Mouse (Mus musculus) T-helper 2 cell (primary cell): ENCODE measurements around the gene Trpm3.

Experiments
- in situ Hi-C: fragments of 300-600 bp; cut with MboI, MseI; formaldehyde crosslinking; loops from one replicate; pipeline ENCODE4 v1.15.1; 2025; ENCODE audit warnings: high pct_unique_total_duplicates

Gene Trpm3

DNA sequence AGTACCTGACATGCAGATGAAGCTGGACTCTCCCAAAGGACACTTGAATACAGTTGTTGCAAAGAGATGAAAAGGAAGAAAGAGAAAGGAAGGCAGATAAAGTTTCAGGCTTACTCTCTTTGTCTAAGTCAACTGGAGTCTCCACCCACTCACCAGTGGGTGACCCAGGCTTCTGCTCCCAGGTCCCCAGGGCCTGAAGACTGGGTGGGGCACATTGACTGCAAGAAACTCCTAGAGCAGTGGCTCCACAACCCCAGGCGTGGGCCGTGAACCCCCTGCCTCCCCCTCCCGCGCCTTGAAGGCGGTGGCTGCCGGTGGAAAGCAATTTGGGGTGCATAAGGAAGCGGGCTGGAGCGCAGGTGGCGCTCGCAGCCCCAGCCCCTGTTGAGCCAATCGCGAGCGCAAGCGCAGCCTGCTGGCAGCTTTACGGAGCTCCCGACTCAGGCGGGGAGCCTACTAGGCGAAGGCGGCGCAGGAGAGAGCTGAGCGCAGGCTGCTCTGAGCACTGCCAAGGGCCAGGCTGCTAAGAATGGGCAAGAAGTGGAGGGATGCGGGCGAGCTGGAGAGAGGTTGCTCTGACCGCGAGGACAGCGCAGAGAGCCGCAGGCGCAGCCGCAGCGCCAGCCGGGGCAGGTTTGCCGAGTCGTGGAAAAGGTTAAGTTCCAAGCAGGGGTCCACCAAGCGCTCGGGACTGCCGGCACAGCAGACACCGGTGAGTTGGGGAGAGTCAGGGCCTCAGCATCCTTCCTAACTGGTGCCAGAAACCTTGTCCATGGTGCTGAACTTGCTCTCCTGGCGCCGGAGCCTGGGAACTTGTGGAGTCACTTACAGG lies at the start of gene Trpm3:
Trpm3 (plus strand) TSS at position 457 of the 832 bp plus-strand sequence.
- in situ Hi-C loops: no loop called here

DNA sequence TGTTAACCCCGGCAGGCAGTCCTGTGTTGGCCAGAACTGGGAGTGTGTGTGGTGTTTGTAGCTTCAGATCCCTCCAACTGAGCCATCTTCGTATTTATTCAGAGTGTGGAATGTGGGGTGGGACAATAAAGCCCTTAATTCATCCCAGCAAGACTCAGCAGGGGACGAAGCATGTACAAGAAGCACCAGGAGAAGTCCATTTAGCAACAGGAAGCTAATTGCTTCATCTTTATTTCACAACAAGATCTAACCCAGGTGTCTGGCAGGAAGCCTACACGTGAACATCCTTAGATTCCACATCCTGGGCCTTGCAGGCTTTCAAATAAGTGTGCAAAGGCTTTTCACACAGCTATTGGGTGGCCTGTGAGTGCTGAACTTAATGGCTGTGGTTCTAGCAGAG lies 38.3 kb upstream of the Trpm3 start:
- in situ Hi-C loops: no loop called here

DNA sequence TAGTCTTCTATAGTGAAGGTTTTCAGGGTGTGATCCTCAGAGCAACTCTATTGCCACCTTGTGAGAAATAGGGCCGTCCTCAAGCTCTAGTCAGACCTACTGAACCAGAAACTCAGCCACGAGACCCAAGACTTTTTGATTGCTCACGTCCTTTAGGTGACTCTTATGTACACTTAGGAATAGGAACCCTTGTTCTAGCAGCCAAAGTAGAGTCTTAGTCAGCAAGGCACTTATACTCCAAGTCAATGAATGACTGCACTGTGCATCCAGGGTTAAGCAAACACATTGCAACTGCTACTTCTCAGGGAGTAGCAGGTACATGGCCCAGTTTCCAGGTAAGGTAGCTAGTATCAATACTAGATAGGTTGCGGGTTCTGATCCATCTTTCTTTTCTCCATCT lies 35.0 kb upstream of the Trpm3 start:
- in situ Hi-C loops: no loop called here

DNA sequence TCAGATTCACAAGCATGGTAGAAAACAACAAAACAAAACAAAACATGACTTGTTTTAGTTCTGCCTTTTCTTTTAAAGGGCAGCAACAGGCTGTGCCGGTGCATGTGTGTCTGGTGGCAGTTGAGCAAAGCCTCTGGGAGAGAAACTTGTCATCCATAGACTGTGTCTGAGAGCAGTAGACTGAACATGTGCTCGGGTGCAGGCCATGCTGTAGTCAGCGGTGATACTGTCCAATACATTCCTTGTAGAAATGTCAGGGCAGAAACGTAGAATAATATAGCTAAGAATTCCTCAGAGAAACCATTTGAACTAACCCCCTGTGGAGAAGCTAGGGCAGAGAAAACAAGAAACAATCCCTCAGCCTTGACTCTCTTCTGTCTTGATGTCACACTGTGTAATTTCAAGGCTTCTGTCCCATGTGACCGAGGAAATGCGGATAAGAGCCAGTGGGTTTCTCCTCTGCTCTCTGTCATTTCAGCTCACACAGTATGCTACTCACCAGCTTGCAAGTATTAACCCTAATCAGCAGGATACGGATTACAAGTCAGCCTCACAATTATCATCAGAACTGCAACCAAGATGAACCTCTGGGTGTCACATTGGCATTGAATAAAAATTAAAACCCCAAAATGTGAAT lies 33.9 kb upstream of the Trpm3 start:
- in situ Hi-C loops: no loop called here

DNA sequence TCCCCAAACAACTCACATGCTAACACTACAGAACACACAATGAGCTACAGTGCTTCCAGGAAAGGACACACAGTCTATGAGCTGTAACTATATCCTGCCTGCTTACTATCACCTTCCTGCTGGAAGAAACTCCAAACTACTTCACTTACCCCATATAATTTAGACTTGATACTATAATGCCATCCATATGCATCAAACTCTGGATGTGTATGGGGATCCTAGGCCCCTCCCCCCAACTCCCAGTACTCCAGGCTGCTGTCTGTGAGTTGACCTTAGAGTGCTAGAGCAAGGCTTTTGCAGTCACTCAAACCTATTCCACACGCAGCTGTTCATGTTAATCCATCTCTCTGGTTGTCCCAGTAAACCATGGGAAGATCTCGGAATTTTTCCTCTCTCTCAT lies 33.2 kb upstream of the Trpm3 start:
- in situ Hi-C loops: no loop called here

DNA sequence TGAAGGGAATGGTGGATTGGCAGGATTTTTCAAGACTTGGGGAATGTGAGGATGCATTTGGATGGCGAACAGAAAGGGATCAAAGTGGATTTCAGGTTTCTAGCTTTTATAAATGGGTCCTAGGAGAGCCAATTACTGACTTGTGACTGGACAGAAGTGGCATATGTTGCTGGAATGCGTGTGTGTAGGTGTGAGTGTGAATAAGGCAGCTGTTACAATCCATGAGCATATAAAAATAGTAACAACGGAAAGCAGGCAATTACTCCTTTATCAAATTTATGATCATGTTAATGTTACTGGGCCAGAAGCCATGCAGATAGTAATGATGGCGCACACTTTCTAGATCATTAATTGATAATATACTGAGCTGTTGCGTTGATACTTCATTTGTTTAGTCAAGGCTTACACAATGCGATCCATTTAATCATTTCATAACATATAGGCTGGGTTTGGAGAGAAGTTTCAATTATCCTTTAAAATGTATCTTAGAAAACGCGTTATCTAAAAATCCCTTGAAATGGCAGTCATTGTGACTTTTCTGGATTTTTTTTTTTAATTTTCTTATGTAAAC lies 29.9 kb upstream of the Trpm3 start:
- in situ Hi-C loops: no loop called here

DNA sequence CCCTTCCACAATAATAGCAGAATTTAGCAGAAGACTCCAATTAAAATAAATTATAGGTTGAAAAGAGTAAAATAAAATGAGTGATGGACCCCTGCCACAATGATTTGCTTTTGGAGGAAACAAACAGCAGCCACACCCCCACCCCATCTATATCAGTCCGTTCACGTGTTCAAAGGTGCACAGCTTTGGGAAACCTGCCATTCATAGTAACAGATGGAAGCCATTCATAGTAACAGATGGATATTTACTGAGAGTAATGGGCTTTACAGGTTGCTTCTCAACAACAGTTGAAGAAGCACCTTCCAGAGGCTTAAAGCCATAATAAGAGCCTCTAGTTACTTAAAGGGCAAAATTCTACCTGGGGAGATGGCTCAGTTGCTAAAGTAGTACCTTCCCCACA lies 17.9 kb upstream of the Trpm3 start:
- in situ Hi-C loops: no loop called here

DNA sequence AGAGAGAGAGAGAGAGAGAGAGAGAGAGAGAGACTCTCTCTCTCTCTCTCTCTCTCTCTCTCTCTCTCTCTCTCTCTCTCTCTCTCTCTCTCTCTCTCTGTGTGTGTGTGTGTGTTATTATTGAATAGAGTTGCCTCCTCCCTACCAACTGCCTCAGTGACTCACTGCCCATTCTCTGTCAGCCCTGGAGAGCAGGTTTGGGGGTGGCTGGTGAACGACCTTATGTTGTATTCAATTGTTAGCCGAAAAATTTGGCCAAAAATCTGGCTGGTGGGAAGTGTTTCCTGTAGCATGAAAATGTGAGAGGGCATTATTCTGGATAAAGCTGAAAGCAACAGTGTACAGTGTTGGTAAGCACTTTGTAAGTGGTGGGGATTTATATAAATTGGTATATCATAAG lies 17.2 kb upstream of the Trpm3 start:
- in situ Hi-C loops: no loop called here

DNA sequence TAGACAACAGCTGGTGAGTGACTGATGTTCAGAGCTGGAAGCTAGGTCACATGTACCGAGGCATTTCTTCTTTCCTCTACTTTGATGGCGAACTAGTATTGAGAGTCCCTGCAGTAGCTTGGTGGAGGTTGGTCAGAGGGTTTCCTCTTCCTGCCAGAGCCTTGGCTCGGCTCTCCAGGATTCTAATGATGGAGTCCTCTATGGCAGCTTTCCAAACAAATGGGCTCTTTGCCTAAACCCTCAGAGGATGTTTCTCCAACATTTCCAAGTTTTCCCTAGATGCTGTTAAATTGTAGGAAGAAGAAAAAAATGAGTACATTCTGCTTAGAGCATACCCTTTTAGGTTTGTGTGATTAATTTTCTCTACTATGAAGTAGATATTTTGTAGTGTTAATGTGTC lies 6.2 kb upstream of the Trpm3 start:
- in situ Hi-C loops: no loop called here

DNA sequence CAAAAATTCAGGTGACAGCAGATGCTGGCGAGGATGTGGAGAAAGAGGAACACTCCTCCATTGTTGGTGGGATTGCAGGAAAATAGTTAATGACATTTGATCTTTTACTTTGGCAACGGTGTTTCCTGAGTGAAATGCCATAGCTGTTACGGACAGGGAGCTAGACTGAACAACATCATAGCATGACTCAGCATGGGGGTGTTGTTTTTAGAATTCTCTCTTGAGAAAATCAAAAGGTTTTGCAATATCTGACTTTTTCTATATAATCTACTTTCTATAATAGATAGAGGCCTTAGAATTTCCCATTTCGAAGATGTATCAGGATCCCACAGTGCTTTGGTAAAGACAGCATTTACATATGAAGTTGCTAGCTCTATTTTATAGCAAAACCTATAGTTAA lies 39.7 kb downstream of the Trpm3 start:
- in situ Hi-C loops: no loop called here

DNA sequence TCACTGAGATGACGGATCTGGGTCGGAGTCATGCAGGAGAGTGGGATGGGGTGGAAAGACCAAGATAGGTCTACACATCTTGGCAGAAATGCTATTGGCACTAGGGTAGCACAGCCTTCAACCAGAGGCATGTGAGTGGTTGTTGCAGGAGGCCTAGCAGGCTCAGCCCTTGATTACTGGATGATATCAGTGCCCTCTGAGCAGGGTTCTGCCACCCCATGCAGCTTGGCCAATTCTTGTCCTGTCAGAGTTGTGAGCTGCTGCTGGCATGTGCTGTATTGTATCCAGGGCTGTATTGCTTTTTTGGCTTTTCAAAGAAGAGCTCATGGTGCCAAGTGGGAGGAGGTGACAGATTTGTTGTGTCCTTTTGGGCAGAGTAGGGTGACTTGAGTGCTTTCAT lies 40.2 kb downstream of the Trpm3 start:
- in situ Hi-C loops: no loop called here

DNA sequence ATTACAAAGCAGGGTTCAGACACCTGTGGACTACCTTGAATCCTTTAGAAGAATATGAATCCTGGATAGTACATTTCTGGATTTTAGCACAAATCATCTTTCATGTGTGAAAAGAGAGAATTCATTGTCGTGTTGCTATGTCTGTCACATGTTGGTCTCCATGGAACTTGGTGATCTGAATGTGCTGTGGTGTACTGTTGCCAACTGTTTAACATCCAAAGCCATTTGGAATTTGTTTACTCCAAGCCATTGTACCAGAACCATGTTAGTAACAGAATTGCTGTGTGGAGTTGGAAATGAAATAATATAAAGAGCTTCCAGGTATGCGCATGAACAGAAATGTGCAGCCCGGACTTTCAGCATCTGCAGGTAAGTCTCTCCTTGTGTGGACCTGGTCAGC lies 41.3 kb downstream of the Trpm3 start:
- in situ Hi-C loops: no loop called here

DNA sequence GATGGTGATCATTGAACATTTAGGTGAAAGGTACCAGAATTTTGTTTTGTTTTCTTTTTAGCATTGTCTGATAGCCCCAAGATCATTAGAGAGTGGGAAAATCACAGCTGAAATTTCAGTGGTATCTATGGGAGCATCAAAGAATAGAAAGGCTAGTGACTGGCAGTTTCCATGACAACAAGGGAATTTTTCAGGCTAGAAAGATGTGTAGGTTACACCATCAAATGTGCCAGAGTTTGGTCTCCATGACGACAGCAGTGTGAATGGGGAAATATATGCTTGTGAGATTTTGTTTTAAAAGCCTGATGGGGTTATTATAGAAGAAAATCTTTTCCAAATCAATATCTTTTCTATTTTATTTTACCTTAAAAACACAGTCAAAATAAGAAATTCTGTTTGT lies 50.9 kb downstream of the Trpm3 start:
- in situ Hi-C loops: no loop called here

DNA sequence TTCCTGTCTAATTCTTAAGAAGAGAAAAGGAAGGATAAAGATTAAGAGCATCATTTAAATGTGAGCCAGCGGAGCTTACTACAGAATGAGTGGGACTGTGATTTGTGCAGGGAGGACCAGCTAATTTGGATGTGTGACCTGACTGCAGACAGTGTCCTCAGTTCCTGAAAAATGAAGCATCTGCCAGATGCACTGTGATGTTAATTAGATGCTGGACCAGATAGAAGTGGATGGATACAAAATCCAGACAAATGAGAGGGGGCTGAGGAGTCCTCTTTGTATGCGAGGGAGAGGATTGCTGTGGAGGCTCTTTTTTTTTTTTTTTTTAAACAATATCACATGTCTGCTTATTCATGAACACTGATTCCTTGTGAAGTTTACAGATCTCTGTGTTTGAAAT lies 83.7 kb downstream of the Trpm3 start:
- in situ Hi-C loops: no loop called here

DNA sequence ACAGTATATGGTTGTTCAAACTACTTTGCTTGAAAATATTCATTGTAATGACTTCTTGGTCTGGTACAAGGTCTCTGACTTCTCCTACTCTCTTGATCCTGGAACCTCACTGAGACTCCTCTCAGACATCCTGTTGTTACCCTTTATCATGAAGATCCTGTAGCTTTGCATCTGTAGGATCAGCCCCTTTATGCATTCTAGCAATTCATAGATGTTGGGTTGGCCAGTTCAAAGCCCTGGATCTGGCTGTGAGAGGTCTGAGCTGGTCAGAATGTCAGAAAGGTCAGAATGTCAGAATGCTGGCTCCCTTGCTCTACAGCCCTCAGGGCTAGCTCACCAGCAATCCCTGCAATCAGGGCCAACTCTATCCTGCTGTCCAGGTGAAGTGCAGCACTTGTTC lies 95.3 kb downstream of the Trpm3 start:
- in situ Hi-C loops: loop anchor here (10.0 kb wide), 1 partner anchor 1989 kb away; no protein-coding TSS in a partner anchor

DNA sequence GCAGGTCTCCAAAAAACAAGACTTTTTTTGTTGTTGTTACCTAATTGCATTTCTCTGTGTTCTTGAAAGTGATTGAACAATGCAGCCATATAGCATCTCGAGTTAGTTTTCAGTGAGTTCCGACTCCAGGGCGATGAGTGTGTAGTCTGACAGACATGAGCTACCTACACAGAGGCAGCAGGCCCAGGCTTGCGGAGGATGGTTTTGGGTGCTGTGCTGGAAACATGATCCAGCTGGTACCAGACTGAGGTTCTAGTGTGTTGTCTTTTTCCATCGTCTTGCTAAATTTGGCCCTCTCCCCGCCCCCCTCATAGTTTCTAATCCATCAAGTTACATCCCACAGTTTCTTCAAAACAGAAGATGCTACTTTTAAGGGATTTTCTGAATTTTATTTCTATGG lies 110.2 kb downstream of the Trpm3 start:
- in situ Hi-C loops: no loop called here

DNA sequence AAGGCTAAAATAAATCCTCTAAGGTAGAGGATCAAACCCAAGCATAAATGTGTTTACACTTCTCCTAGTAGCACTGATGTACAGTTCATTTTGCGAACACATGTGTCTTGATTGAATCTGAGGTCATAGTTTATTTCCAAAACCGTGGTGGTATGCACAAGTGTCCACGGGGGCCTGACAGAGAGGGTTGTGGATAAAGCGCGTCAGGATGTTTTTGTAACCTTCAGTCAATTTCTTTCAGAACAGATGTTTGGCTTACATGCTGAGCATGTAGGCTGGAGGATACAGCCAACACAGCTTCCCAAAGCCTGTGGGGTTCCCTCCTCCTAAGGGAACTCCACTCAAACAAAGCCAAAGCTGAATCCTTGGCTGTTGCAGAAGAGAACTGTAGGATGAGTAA lies 134.1 kb downstream of the Trpm3 start:
- in situ Hi-C loops: no loop called here

DNA sequence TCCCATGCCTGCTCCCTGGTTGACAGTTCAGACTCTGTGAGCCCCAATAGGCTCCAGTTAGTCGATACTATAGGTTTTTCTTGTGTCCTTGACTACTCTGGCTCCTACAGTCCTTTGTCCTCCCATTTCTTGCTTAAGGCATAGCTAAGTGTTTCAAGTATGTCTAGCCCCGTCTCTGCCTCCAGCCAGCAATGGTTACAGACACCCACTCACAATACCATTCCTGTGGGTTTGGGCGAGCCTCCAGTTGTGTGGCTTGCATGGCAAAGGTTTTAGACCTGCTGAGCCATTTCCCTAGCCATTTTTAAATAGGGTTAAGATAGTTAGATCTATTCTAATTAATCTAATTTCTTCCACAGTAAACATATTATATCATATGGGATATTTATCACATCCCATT lies 145.8 kb downstream of the Trpm3 start:
- in situ Hi-C loops: loop anchor here (25.0 kb wide), 1 partner anchor 897 kb away; no protein-coding TSS in a partner anchor

DNA sequence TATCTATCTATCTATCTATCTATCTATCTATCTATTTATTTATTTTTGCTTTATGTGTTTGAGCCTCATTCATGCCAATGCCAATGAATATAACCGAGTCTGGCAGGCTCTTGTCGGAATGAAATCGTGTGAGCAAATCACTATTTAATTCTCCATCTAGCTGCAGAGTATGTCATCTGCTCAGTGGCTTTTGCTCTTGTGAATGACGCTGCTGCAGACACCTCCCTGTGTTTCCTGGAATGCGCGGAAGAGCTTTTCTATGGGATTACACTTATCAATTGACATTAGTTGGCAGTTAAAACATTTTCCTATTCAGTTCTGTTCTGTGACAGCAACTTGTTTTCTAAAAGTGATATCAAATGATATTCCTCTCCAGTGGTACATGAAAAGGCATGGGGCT lies 153.8 kb downstream of the Trpm3 start:
- in situ Hi-C loops: loop anchor here (25.0 kb wide), 1 partner anchor 905 kb away; no protein-coding TSS in a partner anchor

DNA sequence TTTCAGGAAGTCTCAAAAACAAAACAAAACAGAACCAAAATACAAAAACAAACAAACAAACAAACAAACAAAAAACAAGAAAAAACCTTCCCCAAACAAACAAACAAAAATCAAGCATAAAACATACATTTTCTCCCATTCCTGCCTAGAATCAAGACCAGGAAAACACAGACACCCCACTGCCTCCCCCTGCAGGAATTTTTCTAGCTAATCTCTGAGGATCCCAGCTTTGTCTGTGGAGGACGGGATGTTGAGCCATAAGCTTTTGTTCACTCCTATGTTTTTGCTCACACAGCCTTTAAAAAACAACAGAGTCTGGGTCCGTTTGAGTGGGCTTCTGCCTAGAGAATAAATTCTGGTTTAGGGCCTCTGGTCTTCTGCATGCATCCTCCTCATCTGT lies 162.1 kb downstream of the Trpm3 start:
- in situ Hi-C loops: loop anchor here (10.0 kb wide), 2 partner anchors 526 to 726 kb away; partner anchors contain the start of gene Cemip2

DNA sequence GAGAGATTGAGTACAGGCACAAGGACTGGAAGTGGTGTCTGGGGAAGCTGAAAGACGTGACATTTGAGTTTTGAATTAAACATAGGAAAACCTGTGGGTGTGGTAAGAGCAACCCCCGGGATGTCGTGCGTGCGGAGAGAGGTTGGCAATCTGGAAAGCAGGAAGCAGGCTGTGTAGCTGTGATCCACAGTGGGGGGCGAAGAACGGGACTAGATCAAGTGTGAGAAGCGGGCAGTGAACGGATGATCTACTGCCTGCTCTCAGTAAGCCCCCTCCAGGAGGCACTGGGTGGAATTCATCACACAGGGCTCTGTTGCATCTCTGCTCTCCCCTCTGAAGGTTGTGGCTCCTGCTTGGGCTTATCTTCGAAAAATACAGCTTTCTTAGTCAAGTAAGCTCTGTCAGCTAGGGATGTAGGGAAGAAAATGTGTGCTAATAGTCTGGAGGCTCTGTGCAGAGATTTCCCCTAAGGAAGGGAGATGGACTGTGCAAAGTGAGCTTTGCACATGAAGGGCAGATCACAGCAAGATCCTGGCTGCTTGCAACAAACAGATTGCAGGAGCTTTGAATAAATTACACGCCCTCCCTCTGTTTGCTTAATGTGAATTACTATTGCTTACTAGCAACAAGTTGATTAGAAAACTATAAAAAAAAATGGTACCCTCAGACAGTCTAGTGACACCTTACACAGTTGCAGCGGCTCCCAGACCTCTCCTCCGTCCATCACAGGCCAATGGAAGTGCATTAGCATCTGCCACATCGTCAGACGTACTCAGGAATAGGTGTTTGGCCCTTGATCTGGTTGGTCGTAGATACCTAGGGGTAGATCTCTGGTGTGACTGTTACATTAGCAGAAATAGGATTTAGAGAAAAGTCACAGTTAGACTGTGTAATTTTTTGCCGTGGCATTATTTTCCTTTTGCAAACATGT lies 164.4 kb downstream of the Trpm3 start:
- in situ Hi-C loops: loop anchor here (10.0 kb wide), 2 partner anchors 528 to 728 kb away; partner anchors contain the start of gene Cemip2
